Mouse (Mus musculus) CH12.LX (cell line): ENCODE measurements at regions not wholly inside any gene's neighbourhood (a gene's known extent, or its start where the extent isn't known, plus 50 kb on each side); places are given as distances from the start of the nearest gene placed in this dataset.

Experiments used
- DNase-seq: peaks from one replicate; pipeline ENCODE4 v3.0.0-alpha.2; 2013; ENCODE audit errors: extremely low read depth
- H3K27ac ChIP-seq: 2 replicates; pipeline ENCODE4 v1.5.1; 2012; ENCODE audit warnings: low read depth, mild to moderate bottlenecking, control low read depth, moderate library complexity; ENCODE audit not compliant: insufficient read depth
- H3K27me3 ChIP-seq: replicated peaks from 2 replicates; pipeline ENCODE3; 2012; ENCODE audit warnings: inconsistent platforms
- H3K36me3 ChIP-seq, 2 experiments: replicated peaks in 1 of 2; 2 replicates each; pipeline versions ENCODE3 to v1.6.1; 2012; ENCODE audit warnings: inconsistent platforms in 1 of 2, low read length in 1 of 2, mild to moderate bottlenecking in 1 of 2, mixed read lengths in 1 of 2, moderate library complexity in 1 of 2; ENCODE audit not compliant: control insufficient read depth in 1 of 2, insufficient read depth in 1 of 2
- H3K4me1 ChIP-seq, 2 experiments: 2 replicates each; pipeline ENCODE4 v1.6.1; 2012; ENCODE audit warnings: inconsistent platforms in 1 of 2, moderate library complexity in 1 of 2; ENCODE audit not compliant: insufficient read depth in 2 of 2, control insufficient read depth in 1 of 2
- H3K4me2 ChIP-seq: 2 replicates; pipeline ENCODE4 v1.6.1; 2012; ENCODE audit warnings: low read depth, mild to moderate bottlenecking, control low read depth; ENCODE audit not compliant: poor library complexity, insufficient read depth, severe bottlenecking
- H3K4me3 ChIP-seq, 3 experiments: fragments of 150-350 bp in 1 of 3; sonication (generic) in 1 of 3; replicated peaks in 1 of 3; 2 replicates each; pipeline versions ENCODE3 to v1.5.1; 2011 to 2012; ENCODE audit warnings: low read depth in 2 of 3, low read length in 2 of 3, mild to moderate bottlenecking in 2 of 3, moderate library complexity in 2 of 3, control low read depth in 1 of 3, improper control_type of control experiment in 1 of 3, inconsistent platforms in 1 of 3, mixed read lengths in 1 of 3; ENCODE audit not compliant: poor library complexity in 1 of 3
- H3K79me2 ChIP-seq: replicated peaks from 2 replicates; pipeline ENCODE4 v1.6.1; 2012; ENCODE audit warnings: mild to moderate bottlenecking, moderate library complexity; ENCODE audit not compliant: control insufficient read depth, poor library complexity, insufficient read depth, severe bottlenecking; ENCODE audit errors: extremely low read depth
- H3K9ac ChIP-seq: 2 replicates; pipeline ENCODE4 v1.6.1; 2012; ENCODE audit warnings: low read depth, mild to moderate bottlenecking, control low read depth, moderate library complexity; ENCODE audit not compliant: insufficient read depth
- H3K9me3 ChIP-seq: replicated peaks from 2 replicates; pipeline ENCODE3; 2012; ENCODE audit warnings: low read length, inconsistent platforms, mixed read lengths
- BHLHE40 ChIP-seq: IDR thresholded peaks from 2 replicates; pipeline ENCODE4 v1.6.1; 2011; ENCODE audit warnings: mild to moderate bottlenecking, low read depth, low read length, improper control_type of control experiment
- CHD2 ChIP-seq: IDR thresholded peaks from 2 replicates; pipeline ENCODE4 v1.6.1; 2011; ENCODE audit warnings: low read length, improper control_type of control experiment
- ELF1 ChIP-seq: IDR thresholded peaks from 2 replicates; pipeline ENCODE4 v1.6.1; 2014; ENCODE audit warnings: low read depth, mild to moderate bottlenecking, inconsistent platforms, low read length, improper control_type of control experiment
- EP300 ChIP-seq: IDR thresholded peaks from 2 replicates; pipeline ENCODE4 v1.6.1; 2011; ENCODE audit warnings: low read length, improper control_type of control experiment
- JUND ChIP-seq: conservative IDR thresholded peaks from 2 replicates; pipeline ENCODE4 v1.6.1; 2011; ENCODE audit warnings: low read depth, low read length, improper control_type of control experiment
- KAT2A ChIP-seq: IDR thresholded peaks from 2 replicates; pipeline ENCODE4 v1.6.1; 2012; ENCODE audit warnings: low read length, improper control_type of control experiment, inconsistent platforms; ENCODE audit not compliant: insufficient replicate concordance
- MAFK ChIP-seq: IDR thresholded peaks from 2 replicates; pipeline ENCODE4 v1.6.1; 2011; ENCODE audit warnings: low read length, improper control_type of control experiment; ENCODE audit not compliant: insufficient replicate concordance
- MAX ChIP-seq: IDR thresholded peaks from 2 replicates; pipeline ENCODE4 v1.6.1; 2011; ENCODE audit warnings: low read length, improper control_type of control experiment
- MEF2A ChIP-seq: IDR thresholded peaks from 2 replicates; pipeline ENCODE4 v1.6.1; 2014; ENCODE audit warnings: low read depth, mild to moderate bottlenecking, inconsistent platforms, low read length, improper control_type of control experiment, borderline replicate concordance
- PAX5 ChIP-seq: IDR thresholded peaks from 2 replicates; pipeline ENCODE4 v1.6.1; 2012; ENCODE audit warnings: low read length, inconsistent platforms, mixed read lengths
- POLR2A ChIP-seq: IDR thresholded peaks from 2 replicates; pipeline ENCODE4 v1.6.1; 2011; ENCODE audit warnings: low read depth, mild to moderate bottlenecking, improper control_type of control experiment, low read length
- TBP ChIP-seq: conservative IDR thresholded peaks from 2 replicates; pipeline ENCODE4 v1.6.1; 2011; ENCODE audit warnings: low read depth, low read length, improper control_type of control experiment
- TCF12 ChIP-seq: IDR thresholded peaks from 2 replicates; pipeline ENCODE4 v1.6.1; 2014; ENCODE audit warnings: low read depth, mild to moderate bottlenecking, inconsistent platforms, low read length, improper control_type of control experiment
- UBTF ChIP-seq: IDR thresholded peaks from 2 replicates; pipeline ENCODE4 v1.6.1; 2012; ENCODE audit warnings: low read depth, mild to moderate bottlenecking, inconsistent platforms, low read length, improper control_type of control experiment, moderate library complexity
- USF2 ChIP-seq: conservative IDR thresholded peaks from 2 replicates; pipeline ENCODE4 v1.6.1; 2011; ENCODE audit warnings: low read depth, low read length, improper control_type of control experiment
- ZKSCAN1 ChIP-seq: IDR thresholded peaks from 2 replicates; pipeline ENCODE4 v1.6.1; 2012; ENCODE audit warnings: low read depth, inconsistent platforms, low read length, improper control_type of control experiment, borderline replicate concordance
- ZMIZ1 ChIP-seq: IDR thresholded peaks from 2 replicates; pipeline ENCODE4 v1.6.1; 2012; ENCODE audit warnings: low read depth, mild to moderate bottlenecking, inconsistent platforms, low read length, improper control_type of control experiment
- dilution Hi-C: fragments of 300-500 bp; cut with MboI; formaldehyde crosslinking; loops from 2 replicates; pipeline ENCODE4 v1.14.3; 2020; ENCODE audit warnings: low sequenced_read_pairs; ENCODE audit not compliant: extremely low pct_unique_long_range_greater_than_20kb, extremely low pct_ligation_motif_present
- in situ Hi-C: fragments of 300-500 bp; cut with MboI; formaldehyde crosslinking; loops from 3 replicates; pipeline ENCODE4 v1.14.3; 2019; ENCODE audit warnings: low sequenced_read_pairs, low pct_ligation_motif_present, low pct_unique_long_range_greater_than_20kb, mixed read lengths

- Histone ChIP-seq H3K9ac (no peak overlapping the region), H3K79me2 (no peaks in the 10 kb centered on the region), H3K27me3 (no peaks in the 10 kb centered on the region), H3K36me3 (no peaks in the 10 kb centered on the region), H3K27ac (no peak overlapping the region), H3K4me1 (peaks cover 5 to 29% of the 10 kb centered on the region in 2 experiments; a peak in 3 of 4 replicates), H3K4me2 (no peak overlapping the region), H3K4me3 (no peak overlapping the region), H3K9me3 (no peaks in the 10 kb centered on the region)
- dilution Hi-C loops, result no loop called here
- no peak for DNase-seq
- TF ChIP-seq ZMIZ1, result no peak
- TF ChIP-seq UBTF, result no peak
- TF ChIP-seq BHLHE40, result no peak
- TF ChIP-seq KAT2A, result no peak
- TF ChIP-seq MAFK, result no peak
- TF ChIP-seq JUND, result no peak
- no peak for TF ChIP-seq ZKSCAN1
- no peak for TF ChIP-seq TBP
- in situ Hi-C loops, result loop anchor here (25.0 kb wide), 1 partner anchor 292 kb away; no protein-coding TSS in a partner anchor
These were observed 205.0 kb downstream of the Gm5447 start for GRCm38 (mm10) chr13:31178964-31179363.

GRCm38 (mm10) chr13:31179407-31180001 is 205.5 kb downstream of the Gm5447 start:
- H3K4me2 ChIP-seq, result peak overlapping the region; percentile 33
- H3K4me3 ChIP-seq, result no peak overlapping the region
- in situ Hi-C loops (loop anchor here (25.0 kb wide), 1 partner anchor 292 kb away; no protein-coding TSS in a partner anchor), dilution Hi-C loops (no loop called here)
- peak; percentile 43 for DNase-seq
- no peak for TF ChIP-seq PAX5
- no peak for TF ChIP-seq POLR2A
- 0 out of 2 replicates have a peak, but pooled peaks have one; percentile 22 for TF ChIP-seq CHD2
- no peak for TF ChIP-seq TCF12
- peak; percentile 50; the same call in 1 of the 2 replicates for TF ChIP-seq MAX
- TF ChIP-seq ELF1, result peak; percentile 37; the same call in 1 of the 2 replicates
- peak; percentile 56; the same call in 1 of the 2 replicates for TF ChIP-seq BHLHE40
- no peak for TF ChIP-seq USF2
- TF ChIP-seq MEF2A, result peak; percentile 31; the same call in 1 of the 2 replicates
- 0 out of 2 replicates have a peak, but pooled peaks have one; percentile 48 for TF ChIP-seq EP300
- no peak overlapping the region for H3K27ac ChIP-seq
- peaks cover 5 to 35% of the 10 kb centered on the region in 2 experiments; a peak in 3 of 4 replicates for H3K4me1 ChIP-seq
- no peaks in the 10 kb centered on the region for H3K27me3 ChIP-seq
- no peak overlapping the region for H3K9ac ChIP-seq
- H3K9me3 ChIP-seq, result no peaks in the 10 kb centered on the region
- H3K36me3 ChIP-seq, result no peaks in the 10 kb centered on the region
- H3K79me2 ChIP-seq, result no peaks in the 10 kb centered on the region
